Mouse (Mus musculus): ENCODE results near the gene Fam107b. TPM values are rescaled to one million over a fixed set of nuclear protein-coding genes. Genes with fewer than 3 reads are reported as not detected.

The Fam107b gene
- total RNA-seq, 2 experiments from 2014 or later = 11.2 to 19.0 TPM

Other genes with a start within 250 kb of the Fam107b start
- 10 to 100 TPM; 13.1 to 16.3 TPM for gene Rpp38, start 237.8 kb upstream of the Fam107b start, total RNA-seq (2021)
- gene Acbd7, start 234.3 kb upstream of the Fam107b start, total RNA-seq (2021) = under 1 TPM in 1 of 2 experiments, not detected in 1; 0.64 TPM
- under 1 TPM in 1 of 2 experiments, not detected in 1; 0.16 TPM for gene Olah, start 173.3 kb upstream of the Fam107b start, total RNA-seq (2021)
- not detected for gene Meig1, start 147.8 kb upstream of the Fam107b start, total RNA-seq (2021)
- gene Dclre1c, start 146.4 kb upstream of the Fam107b start, total RNA-seq (2021) = 1 to 10 TPM; 7.6 to 7.8 TPM
- gene Suv39h2, start 95.5 kb upstream of the Fam107b start, total RNA-seq (2021) = 1 to 10 TPM; 1.5 to 2.0 TPM
- 1 to 10 TPM; 1.7 to 2.5 TPM for gene Gm45902, start 57.7 kb upstream of the Fam107b start, total RNA-seq (2021)
- 10 to 100 TPM; 33.4 to 37.6 TPM for gene Hspa14, start 57.7 kb upstream of the Fam107b start, total RNA-seq (2021)
- gene Cdnf, start 57.5 kb upstream of the Fam107b start, total RNA-seq (2021) = 1 to 10 TPM; 3.4 to 4.9 TPM